ENCODE assay signal across 27 mouse cellular contexts in genomic region chr8:119970169-119970568, GRCm38 (mm10). TPM values are rescaled to one million over a fixed set of nuclear protein-coding genes. Genes with fewer than 3 reads are reported as not detected.
DNase-seq lines count a peak whose midpoint lies in the region; ATAC-seq lines count a peak whose summit lies in the region.
"Had no signal": no experiment of that assay in that cellular context is flagged by ENCODE, and none has a peak within 500 bp of the region (broad histone marks: within the 10 kb centered on the region; RNA-seq: fewer than 3 reads in every experiment).

No protein-coding gene starts in this region.

- WGBS in heart, embryonic 15.5 days, result 57% methylated on average over 9 of the region's 9 CpGs

- DNase-seq in adrenal gland, postnatal 10 days, result peak; percentile 44
- no peak for DNase-seq in adrenal gland, postnatal 4 days (ENCODE audit: low spot score in 2 of 2)
- no peak for DNase-seq in heart, adult 9 months (ENCODE audit: low spot score in 2 of 2)
- peak; percentile 29 for DNase-seq in lung, postnatal 10 days
- no peak for DNase-seq in lung, postnatal 36 days
- peak; percentile 35 to 62 for DNase-seq in left cerebral cortex, postnatal 14 days (ENCODE audit: low spot score in 2 of 2)
- no peak for DNase-seq in layer of hippocampus, postnatal 25 days (ENCODE audit: extremely low spot score in 1 of 2, low spot score in 1 of 2)
- DNase-seq: adrenal gland, adult 8-10 months; cerebellum, adult 11-12 months; forebrain, postnatal 0 days; gastrocnemius, adult 2 months; heart, postnatal 14 days; kidney, adult 2 months; kidney, postnatal 10 days; lung, embryonic 14.5 days; lung, postnatal 4 days; thymus, postnatal 36 days had no signal

- no peak overlapping the region for H3K4me2 ChIP-seq in heart, embryonic 15.5 days
- H3K4me2 ChIP-seq: heart, embryonic 11.5 days; hindbrain, embryonic 14.5 days; limb, embryonic 15.5 days; lung, embryonic 14.5 days; midbrain, embryonic 11.5 days; stomach, embryonic 15.5 days had no signal

- 0 out of 2 replicates have a peak, but pooled peaks cover 3% of the 10 kb centered on the region for H3K27me3 ChIP-seq in heart, embryonic 15.5 days
- H3K27me3 ChIP-seq: stomach, embryonic 15.5 days had no signal

- H3K4me3 ChIP-seq in heart, embryonic 15.5 days, result no peak overlapping the region
- H3K4me3 ChIP-seq: gastrocnemius, adult 2 months; limb, embryonic 15.5 days; stomach, embryonic 15.5 days had no signal

- no peaks in the 10 kb centered on the region for H3K9me3 ChIP-seq in heart, embryonic 15.5 days (replicated peaks)
- H3K9me3 ChIP-seq: limb, embryonic 15.5 days; stomach, embryonic 15.5 days had no signal

- no peaks in the 10 kb centered on the region for H3K36me3 ChIP-seq in heart, embryonic 15.5 days
- H3K36me3 ChIP-seq: limb, embryonic 15.5 days; stomach, embryonic 15.5 days had no signal

- intact Hi-C loops in left cerebral cortex, postnatal 14 days (cut with DNase I), result no loop called here

- no peaks in the 10 kb centered on the region for H3K4me1 ChIP-seq in heart, embryonic 15.5 days (replicated peaks)
- H3K4me1 ChIP-seq: stomach, embryonic 15.5 days had no signal

- 0 out of 2 replicates have a peak, but pooled peaks have one; percentile 19 for ATAC-seq in heart, embryonic 15.5 days (replicated peaks; ENCODE audit: insufficient number of reproducible peaks, insufficient read depth, low FRiP score, low read depth)
- ATAC-seq: forebrain, postnatal 0 days had no signal

- no peak overlapping the region for H3K27ac ChIP-seq in heart, embryonic 15.5 days
- H3K27ac ChIP-seq: gastrocnemius, adult 2 months; hindbrain, embryonic 14.5 days; limb, embryonic 15.5 days; liver, embryonic 14.5 days; stomach, embryonic 15.5 days had no signal

- no peak overlapping the region for H3K9ac ChIP-seq in heart, embryonic 15.5 days
- H3K9ac ChIP-seq: forebrain, postnatal 0 days; hindbrain, embryonic 14.5 days; limb, embryonic 15.5 days; liver, embryonic 14.5 days; lung, embryonic 14.5 days; stomach, embryonic 15.5 days had no signal

RNA-seq across cellular contexts. Expression of gene Crispld2, which starts 22.1 kb away (rescaled TPM):
- total RNA-seq in adrenal gland, postnatal 10 days (2021), result 1 to 10 TPM; 5.9 to 7.7 TPM
- 10 to 100 TPM in 1 of 2 experiments, 1 to 10 TPM in 1; 9.9 to 11.7 TPM for total RNA-seq in adrenal gland, postnatal 4 days (2021)
- 3.4 and 4.7 TPM in 2 replicates for polyA plus RNA-seq in heart, embryonic 15.5 days (2015; fragmentation: Nextera tagmentation; extraction: Ambion mirVana)
- total RNA-seq in left cerebral cortex, postnatal 14 days (2021), result 1 to 10 TPM; 1.8 to 2.3 TPM
- 1 to 10 TPM; 1.4 to 2.1 TPM for total RNA-seq in layer of hippocampus, postnatal 25 days (2021)

RNA-seq across cellular contexts. Expression of gene Gm20388, which starts 59.5 kb away (rescaled TPM):
- total RNA-seq in adrenal gland, postnatal 10 days (2021), result 1 to 10 TPM; 1.9 to 2.0 TPM
- total RNA-seq in adrenal gland, postnatal 4 days (2021), result 1 to 10 TPM in 1 of 2 experiments, not detected in 1; 8.8 TPM
- polyA plus RNA-seq in heart, embryonic 15.5 days (2015; fragmentation: Nextera tagmentation; extraction: Ambion mirVana), result 2.2 TPM in 1 of 2 replicates, not detected in the other
- total RNA-seq in left cerebral cortex, postnatal 14 days (2021), result 1 to 10 TPM; 2.8 to 7.3 TPM
- 1 to 10 TPM; 8.8 TPM for total RNA-seq in layer of hippocampus, postnatal 25 days (2021)
- total RNA-seq: layer of hippocampus, postnatal 10 days had no signal
- polyA plus RNA-seq: forebrain, embryonic 11.5 days; forebrain, postnatal 0 days; hindbrain, embryonic 14.5 days; lung, embryonic 14.5 days; midbrain, embryonic 11.5 days; midbrain, postnatal 0 days; stomach, embryonic 15.5 days had no signal

Comparison
In these comparisons a context has a peak if more than half of its experiments do, and no peak if none do; other contexts are left out.
1. DNase-seq: peak in adrenal gland, postnatal 10 days (single experiment), lung, postnatal 10 days (single experiment) and left cerebral cortex, postnatal 14 days (2 of 2); none in adrenal gland, postnatal 4 days (0 of 2), heart, adult 9 months (0 of 2), lung, postnatal 36 days (single experiment) and layer of hippocampus, postnatal 25 days (0 of 2).